Mouse (Mus musculus) myocyte (in vitro differentiated cells): ENCODE results near the gene Ppp1r15a. TPM values are rescaled to one million over a fixed set of nuclear protein-coding genes. Genes with fewer than 3 reads are reported as not detected.
A peak's percentile ranks its signal among the peaks of the same experiment; 100 is the strongest.
"Not testable (repeated sequence)": the region's sequence is repeated elsewhere in the genome, so short reads cannot be mapped to it uniquely, and the experiment has no call there.

ENCODE experiments used
- H3K27me3 ChIP-seq: one replicate; pipeline ENCODE4 v1.6.1; 2011; ENCODE audit not compliant: control insufficient read depth, insufficient read depth, insufficient read length
- H3K36me3 ChIP-seq: one replicate; pipeline ENCODE4 v1.6.1; 2011; ENCODE audit not compliant: control insufficient read depth, insufficient read depth
- H3K4me2 ChIP-seq: one replicate; pipeline ENCODE4 v1.6.1; 2011; ENCODE audit warnings: low read depth, control low read depth
- H3K4me3 ChIP-seq: one replicate; pipeline ENCODE4 v1.5.1; 2011; ENCODE audit warnings: mild to moderate bottlenecking, control low read depth, moderate library complexity
- H3K79me2 ChIP-seq: one replicate; pipeline ENCODE4 v1.6.1; 2011; ENCODE audit not compliant: control insufficient read depth, insufficient read depth
- H3ac ChIP-seq: one replicate; pipeline ENCODE4 v1.6.1; 2011; ENCODE audit not compliant: control insufficient read depth, insufficient read length
- CEBPB ChIP-seq: IDR thresholded peaks from 2 replicates; pipeline ENCODE4 v1.6.1; 2011; ENCODE audit warnings: mild to moderate bottlenecking, moderate library complexity; ENCODE audit not compliant: poor library complexity, insufficient read depth, severe bottlenecking
- E2F4 ChIP-seq: IDR thresholded peaks from one replicate; pipeline ENCODE4 v1.6.1; 2011; ENCODE audit warnings: mild to moderate bottlenecking, control low read depth, moderate library complexity; ENCODE audit not compliant: insufficient read depth
- MAX ChIP-seq: IDR thresholded peaks from one replicate; pipeline ENCODE4 v1.6.1; 2011; ENCODE audit warnings: low read depth, mild to moderate bottlenecking, control low read depth
- MYOD1 ChIP-seq, 3 experiments: IDR thresholded peaks; one replicate each; pipeline ENCODE4 v1.6.1; 2011; ENCODE audit warnings: control low read depth in 2 of 3, low read depth in 2 of 3, mild to moderate bottlenecking in 2 of 3, moderate library complexity in 1 of 3; ENCODE audit not compliant: insufficient read length in 2 of 3, control insufficient read depth in 1 of 3
- MYOG ChIP-seq, 3 experiments: IDR thresholded peaks; one replicate each; pipeline ENCODE4 v1.6.1; 2011; ENCODE audit warnings: control low read depth in 2 of 3, low read depth in 2 of 3, mild to moderate bottlenecking in 2 of 3; ENCODE audit not compliant: insufficient read length in 2 of 3, control insufficient read depth in 1 of 3, insufficient read depth in 1 of 3
- POLR2A ChIP-seq: IDR thresholded peaks from one replicate; pipeline ENCODE4 v1.6.1; 2011; ENCODE audit warnings: low read depth, mild to moderate bottlenecking, control low read depth, moderate library complexity; ENCODE audit not compliant: insufficient read length
- POLR2AphosphoS2 ChIP-seq: IDR thresholded peaks from one replicate; pipeline ENCODE4 v1.6.1; 2011; ENCODE audit warnings: low read depth, control low read depth; ENCODE audit not compliant: insufficient read length
- REST ChIP-seq: IDR thresholded peaks from one replicate; pipeline ENCODE4 v1.6.1; 2011; ENCODE audit warnings: mild to moderate bottlenecking, control low read depth, moderate library complexity; ENCODE audit not compliant: insufficient read depth, insufficient read length
- SRF ChIP-seq: IDR thresholded peaks from one replicate; pipeline ENCODE4 v1.6.1; 2011; ENCODE audit warnings: low read depth; ENCODE audit not compliant: control insufficient read depth, insufficient read length
- TCF12 ChIP-seq: IDR thresholded peaks from one replicate; pipeline ENCODE4 v1.6.1; 2011; ENCODE audit warnings: mild to moderate bottlenecking, control low read depth; ENCODE audit not compliant: poor library complexity, insufficient read depth, severe bottlenecking
- TCF3 ChIP-seq: IDR thresholded peaks from one replicate; pipeline ENCODE4 v1.6.1; 2011; ENCODE audit warnings: low read depth, control low read depth; ENCODE audit not compliant: insufficient read length
- USF1 ChIP-seq: IDR thresholded peaks from one replicate; pipeline ENCODE4 v1.6.1; 2011; ENCODE audit warnings: low read depth, mild to moderate bottlenecking, control low read depth, moderate library complexity
- polyA plus RNA-seq: library from polyadenylated mRNA; unstranded; fragments of >200 nt; fragmentation: generic; extraction: Trizol; gene quantifications from one replicate; pipeline ENCODE4 v1.2.1, GENCODE M21; 2012; ENCODE audit warnings: missing spikeins

Ppp1r15a gene
- polyA plus RNA-seq, 1 experiment: 306 TPM

- no peak for TF ChIP-seq MYOG (IDR thresholded peaks at IDR 0.05; ENCODE audit: control insufficient read depth in 1 of 3, insufficient read depth in 1 of 3, insufficient read length in 2 of 3, low read depth in 2 of 3)
- no peak for TF ChIP-seq E2F4
- TF ChIP-seq MYOD1 (IDR thresholded peaks at IDR 0.05; ENCODE audit: control insufficient read depth in 1 of 3, insufficient read length in 2 of 3, low read depth in 2 of 3): no peak
- no peak for TF ChIP-seq TCF12
- no peak for TF ChIP-seq CEBPB
- TF ChIP-seq REST: no peak
- no peak for TF ChIP-seq POLR2A
- TF ChIP-seq MAX: no peak
- no peak for TF ChIP-seq POLR2AphosphoS2
- no peak for TF ChIP-seq SRF
- Histone ChIP-seq H3K4me3 (no peak overlapping the region), H3K79me2 (no peaks in the 10 kb centered on the region), H3K4me2 (no peak overlapping the region), H3K27me3 (no peaks in the 10 kb centered on the region), H3K36me3 (no peaks in the 10 kb centered on the region), H3ac (no peak overlapping the region)
Observed at GRCm38 (mm10) chr7:45538163-45539041, 12.3 kb upstream of the Ppp1r15a start.

GRCm38 (mm10) chr7:45537602-45538001 is 11.5 kb upstream of the Ppp1r15a start:
- Histone ChIP-seq H3K4me3 (no peak overlapping the region), H3K27me3 (no peaks in the 10 kb centered on the region), H3ac (no peak overlapping the region), H3K4me2 (no peak overlapping the region), H3K79me2 (no peaks in the 10 kb centered on the region), H3K36me3 (no peaks in the 10 kb centered on the region)
- TF ChIP-seq TCF12 (no peak), USF1 (no peak)

DNA sequence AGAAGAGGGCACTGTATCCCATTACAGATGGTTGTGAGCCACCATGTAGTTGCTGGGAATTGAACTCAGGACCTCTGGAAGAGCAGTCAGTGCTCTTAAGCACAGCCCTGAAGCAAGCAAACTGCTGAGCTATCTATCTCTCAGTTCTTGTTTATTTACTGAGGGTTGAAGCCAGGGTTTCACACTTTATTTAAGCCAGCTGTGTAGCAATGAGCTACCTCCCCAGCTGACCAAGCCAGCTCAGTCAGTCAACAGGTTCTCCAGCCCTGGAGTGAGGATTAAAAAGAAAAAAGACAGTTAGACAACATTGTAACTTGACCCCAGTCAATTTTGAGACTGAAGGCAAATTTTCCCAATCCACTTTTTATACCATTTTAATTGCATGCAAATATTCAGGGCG is 9.6 kb upstream of the Ppp1r15a start:
- no peaks in the 10 kb centered on the region for H3K27me3 ChIP-seq

DNA sequence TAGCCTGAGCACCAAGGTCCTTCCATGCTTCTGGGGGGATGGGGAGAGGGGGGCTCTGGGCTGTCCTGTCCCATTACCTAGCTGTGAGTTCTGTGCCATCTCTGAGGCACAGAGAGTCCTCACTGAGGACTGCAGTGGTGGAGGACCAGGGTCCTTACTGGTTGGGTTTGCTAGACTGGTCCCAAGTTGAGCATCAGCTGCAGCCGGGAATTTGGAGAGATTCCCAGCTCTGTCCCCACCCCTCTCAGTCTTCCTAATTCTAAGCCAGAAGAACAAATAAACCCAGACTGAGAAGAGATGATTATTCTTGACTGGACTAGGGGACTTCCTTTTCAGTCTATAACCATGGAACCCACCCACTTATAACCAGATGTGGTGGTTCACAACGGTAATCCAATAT is 4.6 kb upstream of the Ppp1r15a start:
- no peak overlapping the region for H3K4me3 ChIP-seq
- H3K36me3 ChIP-seq: no peaks in the 10 kb centered on the region
- H3K27me3 ChIP-seq: no peaks in the 10 kb centered on the region
- peaks cover 4% of the 10 kb centered on the region for H3K79me2 ChIP-seq
- no peak overlapping the region for H3ac ChIP-seq
- TF ChIP-seq MYOG (IDR thresholded peaks at IDR 0.05; ENCODE audit: control insufficient read depth in 1 of 3, insufficient read depth in 1 of 3, insufficient read length in 2 of 3, low read depth in 2 of 3): no peak
- TF ChIP-seq MYOD1 (IDR thresholded peaks at IDR 0.05; ENCODE audit: control insufficient read depth in 1 of 3, insufficient read length in 2 of 3, low read depth in 2 of 3): no peak
- TF ChIP-seq E2F4: no peak
- no peak for TF ChIP-seq POLR2AphosphoS2
- no peak for TF ChIP-seq TCF12
- TF ChIP-seq REST: no peak
- TF ChIP-seq USF1: no peak
- TF ChIP-seq MAX: no peak
- TF ChIP-seq SRF: no peak
- H3K4me2 ChIP-seq: peak overlapping the region; percentile 73

More for the DNA sequence above, 9.6 kb upstream of the Ppp1r15a start:
- TF ChIP-seq TCF3 (no peak), CEBPB (no peak), TCF12 (no peak), MYOG (IDR thresholded peaks at IDR 0.05; ENCODE audit: control insufficient read depth in 1 of 3, insufficient read depth in 1 of 3, insufficient read length in 2 of 3, low read depth in 2 of 3) (no peak), USF1 (no peak), SRF (no peak), E2F4 (no peak), REST (no peak)
- H3ac ChIP-seq: no peak overlapping the region
- H3K4me3 ChIP-seq: no peak overlapping the region
- no peaks in the 10 kb centered on the region for H3K36me3 ChIP-seq
- H3K79me2 ChIP-seq: no peaks in the 10 kb centered on the region
- no peak overlapping the region for H3K4me2 ChIP-seq

DNA sequence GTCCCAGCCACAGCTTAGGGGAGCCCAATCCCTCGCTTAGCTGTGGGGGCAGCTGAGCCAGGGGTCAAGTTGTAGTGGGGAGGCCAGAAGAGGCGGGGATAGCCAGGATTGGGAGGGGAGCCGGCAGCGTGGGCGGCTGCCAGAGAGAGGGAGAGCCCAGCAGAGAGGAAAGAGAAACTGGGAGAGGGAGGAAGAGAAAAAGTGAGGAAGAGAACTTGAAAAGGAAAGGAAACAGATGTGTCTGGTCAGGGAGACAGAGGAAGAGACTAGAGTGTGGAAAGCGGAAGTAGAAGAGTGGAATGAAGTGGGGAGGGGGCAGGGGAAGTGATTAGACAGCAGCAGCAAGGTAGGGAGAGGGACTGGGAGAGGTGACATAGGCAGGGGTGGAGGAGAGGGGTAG is 3.4 kb upstream of the Ppp1r15a start:
- H3K36me3 ChIP-seq: peaks cover 6% of the 10 kb centered on the region
- H3K27me3 ChIP-seq: no peaks in the 10 kb centered on the region
- peaks cover 15% of the 10 kb centered on the region for H3K79me2 ChIP-seq
- no peak overlapping the region for H3K4me3 ChIP-seq
- TF ChIP-seq MYOD1 (IDR thresholded peaks at IDR 0.05; ENCODE audit: control insufficient read depth in 1 of 3, insufficient read length in 2 of 3, low read depth in 2 of 3) (no peak), USF1 (no peak), E2F4 (no peak), MAX (no peak), POLR2AphosphoS2 (no peak), REST (no peak), CEBPB (no peak)
- H3K4me2 ChIP-seq: peak overlapping the region; percentile 73
- H3ac ChIP-seq: no peak overlapping the region

GRCm38 (mm10) chr7:45527169-45527568 is 1.1 kb upstream of the Ppp1r15a start:
- Histone ChIP-seq H3K4me2 (peak overlapping the region; percentile 77), H3K4me3 (peak overlapping the region; percentile 100), H3K79me2 (peaks cover 28% of the 10 kb centered on the region), H3K36me3 (peaks cover 26% of the 10 kb centered on the region)
- H3K27me3 ChIP-seq, H3ac ChIP-seq: not testable (repeated sequence)
